Comparison of ENCODE assay signal across 9 mouse cellular contexts in the genomic region with DNA sequence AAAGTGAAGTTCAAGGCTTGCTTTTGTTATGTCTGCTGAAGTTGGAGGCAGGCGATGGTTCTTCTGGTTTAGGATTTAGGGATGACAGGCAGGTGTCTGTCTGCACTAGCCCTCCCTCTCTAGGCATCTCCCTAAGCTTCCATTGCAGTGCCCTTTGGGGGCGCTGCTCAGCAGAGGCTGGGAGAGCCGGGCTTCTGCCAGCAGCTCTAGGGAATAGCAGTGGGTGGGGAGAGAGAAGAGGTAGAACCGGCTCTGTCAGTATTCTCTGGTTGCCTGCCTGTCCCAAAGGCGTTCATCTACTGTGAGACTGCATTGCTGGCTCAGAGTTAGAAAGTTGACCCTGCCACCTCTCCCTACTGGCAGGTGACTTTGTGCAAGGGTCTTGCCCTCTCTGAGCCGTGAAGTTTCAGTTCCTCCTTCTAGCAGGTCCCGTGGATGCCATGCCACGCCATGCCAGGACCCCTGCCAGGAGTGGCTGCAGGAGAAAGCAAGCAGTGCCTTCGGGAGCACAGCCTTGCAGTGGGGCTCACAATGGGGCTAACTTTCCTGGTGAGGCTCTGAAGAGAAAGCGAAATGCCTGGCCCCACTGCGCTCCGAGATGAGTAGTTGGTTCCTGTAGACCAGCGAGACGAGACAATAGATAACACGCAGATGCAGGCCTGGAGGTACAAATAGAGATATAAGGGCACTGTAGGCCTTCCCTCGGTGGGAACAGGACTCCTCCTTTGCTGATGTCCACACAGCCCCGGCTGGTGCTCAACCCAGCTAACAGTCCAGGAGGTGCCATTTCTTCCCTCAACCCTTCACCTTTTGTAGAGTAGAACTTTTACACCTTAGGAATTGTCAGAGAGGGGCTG. TPM values are rescaled to one million over a fixed set of nuclear protein-coding genes. Genes with fewer than 3 reads are reported as not detected.
DNase-seq lines count a peak whose midpoint lies in the region; ATAC-seq and TF ChIP-seq lines count a peak whose summit lies in the region.
"Had no signal": no experiment of that assay in that cellular context is flagged by ENCODE, and none has a peak within 500 bp of the region (broad histone marks: within the 10 kb centered on the region; RNA-seq: fewer than 3 reads in every experiment).

No protein-coding gene starts in this region.

- no peaks in the 10 kb centered on the region for H3K9me3 ChIP-seq in kidney, embryonic 14.5 days (ENCODE audit: control insufficient read depth, low read length)
- no peaks in the 10 kb centered on the region for H3K9me3 ChIP-seq in forebrain, embryonic 14.5 days (replicated peaks; ENCODE audit: control insufficient read depth, low read length)
- H3K9me3 ChIP-seq: limb, embryonic 12.5 days had no signal

- 68% methylated on average over 17 of the region's 17 CpGs for WGBS in kidney, embryonic 14.5 days
- WGBS in forebrain, embryonic 14.5 days = 73% methylated on average over 17 of the region's 17 CpGs

- no peak overlapping the region for H3K9ac ChIP-seq in kidney, embryonic 14.5 days (ENCODE audit: low read depth, low read length)
- H3K9ac ChIP-seq in forebrain, embryonic 14.5 days (ENCODE audit: low read length) = no peak overlapping the region
- H3K9ac ChIP-seq: limb, embryonic 12.5 days had no signal

- intact Hi-C loops in left cerebral cortex, postnatal 36 days (cut with DNase I) = no loop called here

- peak; percentile 54 for DNase-seq in layer of hippocampus, adult 9-11 months
- DNase-seq in layer of hippocampus, postnatal 36 days = no peak
- DNase-seq in lung, postnatal 36 days = peak; percentile 78
- DNase-seq in cerebellum, postnatal 14 days = no peak
- DNase-seq in forebrain, embryonic 14.5 days (ENCODE audit: low spot score) = no peak
- DNase-seq in left cerebral cortex, postnatal 36 days (ENCODE audit: low spot score in 2 of 2) = no peak

- no peak for TF ChIP-seq POLR2A in cortical plate, adult 2 months (IDR thresholded peaks at IDR 0.05; ENCODE audit: extremely low read depth, insufficient read depth, low read length)

- no peak overlapping the region for H3K4me3 ChIP-seq in cortical plate, adult 2 months (ENCODE audit: insufficient read depth, low read length)
- H3K4me3 ChIP-seq in kidney, embryonic 14.5 days (ENCODE audit: low read length) = no peak overlapping the region
- H3K4me3 ChIP-seq in forebrain, embryonic 14.5 days (ENCODE audit: low read depth, low read length) = no peak overlapping the region
- H3K4me3 ChIP-seq: limb, embryonic 12.5 days had no signal

- ATAC-seq in kidney, embryonic 14.5 days (ENCODE audit: low FRiP score, low TSS enrichment) = peak; percentile 48; the same call in 1 of the 2 replicates
- ATAC-seq in forebrain, embryonic 14.5 days = no peak

- H3K4me2 ChIP-seq in kidney, embryonic 14.5 days (replicated peaks; ENCODE audit: low read depth, low read length) = no peak overlapping the region
- H3K4me2 ChIP-seq in forebrain, embryonic 14.5 days (ENCODE audit: low read length) = no peak overlapping the region
- H3K4me2 ChIP-seq: limb, embryonic 12.5 days had no signal

- H3K27ac ChIP-seq in cortical plate, adult 2 months (ENCODE audit: insufficient read depth, low read length) = no peak overlapping the region
- H3K27ac ChIP-seq in kidney, embryonic 14.5 days (ENCODE audit: low read depth, low read length) = no peak overlapping the region
- H3K27ac ChIP-seq in forebrain, embryonic 14.5 days (ENCODE audit: low read depth, low read length) = no peak overlapping the region
- H3K27ac ChIP-seq: limb, embryonic 12.5 days had no signal

- H3K27me3 ChIP-seq in kidney, embryonic 14.5 days (ENCODE audit: control insufficient read depth, insufficient read depth, low read length) = no peaks in the 10 kb centered on the region
- no peaks in the 10 kb centered on the region for H3K27me3 ChIP-seq in forebrain, embryonic 14.5 days (replicated peaks; ENCODE audit: control insufficient read depth, insufficient read depth, low read length)
- H3K27me3 ChIP-seq: limb, embryonic 12.5 days had no signal

- peaks cover 33% of the 10 kb centered on the region for H3K4me1 ChIP-seq in cortical plate, adult 2 months (ENCODE audit: control insufficient read depth, insufficient read depth, low read length)
- H3K4me1 ChIP-seq in kidney, embryonic 14.5 days (ENCODE audit: control insufficient read depth, insufficient read depth, low read length) = peaks cover 31% of the 10 kb centered on the region
- H3K4me1 ChIP-seq in forebrain, embryonic 14.5 days (ENCODE audit: control insufficient read depth, insufficient read depth, low read length) = peaks cover 3% of the 10 kb centered on the region; the same call in 1 of the 2 replicates

- TF ChIP-seq CTCF in cortical plate, adult 2 months (IDR thresholded peaks at IDR 0.05; ENCODE audit: extremely low read depth, insufficient read depth, low read length) = peak; percentile 29; the same call in 1 of the 2 replicates

- H3K36me3 ChIP-seq in kidney, embryonic 14.5 days (ENCODE audit: control insufficient read depth, insufficient read depth, low read length) = peaks cover 8% of the 10 kb centered on the region
- 0 out of 2 replicates have a peak, but pooled peaks cover 3% of the 10 kb centered on the region for H3K36me3 ChIP-seq in forebrain, embryonic 14.5 days (ENCODE audit: control insufficient read depth, insufficient read depth, low read length)

RNA-seq across cellular contexts. Expression of gene Capzb, which starts 19.5 kb away (rescaled TPM):
- 100 to 1,000 TPM; 417 to 423 TPM for total RNA-seq in layer of hippocampus, postnatal 36 days (2021)
- polyA plus RNA-seq in cortical plate, adult 2 months (2012; rRNA removed) = 229 and 234 TPM in 2 replicates
- polyA plus RNA-seq in kidney, embryonic 14.5 days (2014; fragmentation: Nextera tagmentation; extraction: Ambion mirVana) = 256 and 319 TPM in 2 replicates
- polyA plus RNA-seq in forebrain, embryonic 14.5 days (2014; fragmentation: Nextera tagmentation; extraction: Ambion mirVana) = 272 and 278 TPM in 2 replicates
- 100 to 1,000 TPM; 343 to 354 TPM for total RNA-seq in left cerebral cortex, postnatal 36 days (2021)

Comparison
In these comparisons a context has a peak if more than half of its experiments do, and no peak if none do; other contexts are left out.
1. DNase-seq: peak in layer of hippocampus, adult 9-11 months (single experiment) and lung, postnatal 36 days (single experiment); none in layer of hippocampus, postnatal 36 days (0 of 2), cerebellum, postnatal 14 days (0 of 2), forebrain, embryonic 14.5 days (single experiment) and left cerebral cortex, postnatal 36 days (0 of 2).